Mouse (Mus musculus): ENCODE results near the gene Ntf5. TPM values are rescaled to one million over a fixed set of nuclear protein-coding genes. Genes with fewer than 3 reads are reported as not detected.
"Not testable (repeated sequence)": the region's sequence is repeated elsewhere in the genome, so short reads cannot be mapped to it uniquely, and the experiment has no call there.

The Ntf5 gene
- polyA plus RNA-seq, 1 experiment from 2014 or later = 1.8 TPM

GRCm38 (mm10) chr7:45457204-45458060 lies 43.9 kb downstream of the Ntf5 start:
- peak overlapping the region; percentile 75 for H3K4me3 ChIP-seq
- H3K36me3 ChIP-seq = peaks cover 72% of the 10 kb centered on the region
- ATAC-seq (ENCODE audit: insufficient number of reproducible peaks, low FRiP score) = peak; percentile 14; the same call in 1 of the 2 replicates
- peak overlapping the region; percentile 93 for H3K4me2 ChIP-seq
- H3K9me3 ChIP-seq (replicated peaks) = no peaks in the 10 kb centered on the region
- H3K4me1 ChIP-seq (replicated peaks) = peaks cover 47% of the 10 kb centered on the region
- peak overlapping the region; percentile 89 for H3K9ac ChIP-seq
- 55% methylated on average over 10 of the region's 10 CpGs for WGBS
- peak overlapping the region; percentile 67 for H3K27ac ChIP-seq (ENCODE audit: poor library complexity, severe bottlenecking)
- H3K27me3 ChIP-seq (replicated peaks) = no peaks in the 10 kb centered on the region

GRCm38 (mm10) chr7:45458748-45459563 lies 45.5 kb downstream of the Ntf5 start:
- peak overlapping the region; percentile 75 for H3K4me3 ChIP-seq
- H3K9me3 ChIP-seq (replicated peaks) = no peaks in the 10 kb centered on the region
- peak overlapping the region; percentile 93 for H3K4me2 ChIP-seq
- H3K27me3 ChIP-seq (replicated peaks) = no peaks in the 10 kb centered on the region
- H3K4me1 ChIP-seq (replicated peaks) = peaks cover 47% of the 10 kb centered on the region
- WGBS = under 1% methylated on average over 42 of the region's 43 CpGs
- H3K9ac ChIP-seq = peak overlapping the region; percentile 89
- H3K36me3 ChIP-seq = peaks cover 73% of the 10 kb centered on the region
- ATAC-seq (ENCODE audit: insufficient number of reproducible peaks, low FRiP score) = peak; percentile 63
- H3K27ac ChIP-seq (ENCODE audit: poor library complexity, severe bottlenecking) = peak overlapping the region; percentile 90

- H3K4me2 ChIP-seq = peak within 1 kb of the TSS; percentile 93
- H3K27me3 ChIP-seq (replicated peaks); H3K9me3 ChIP-seq (replicated peaks): not testable (repeated sequence)
- peak within 1 kb of the TSS; percentile 75 for H3K4me3 ChIP-seq
- H3K27ac ChIP-seq (ENCODE audit: poor library complexity, severe bottlenecking) = peak within 1 kb of the TSS; percentile 90
- ATAC-seq (ENCODE audit: insufficient number of reproducible peaks, low FRiP score) = peak; percentile 94
- peaks cover 47% of the 10 kb centered on the region for H3K4me1 ChIP-seq (replicated peaks)
- H3K36me3 ChIP-seq = peaks cover 73% of the 10 kb centered on the region
- peak within 1 kb of the TSS; percentile 89 for H3K9ac ChIP-seq
- under 1% methylated on average over 31 of the region's 37 CpGs for WGBS
Measured at GRCm38 (mm10) chr7:45459564-45460140, 46.2 kb downstream of the Ntf5 start, which contains the start of gene Ftl1. TSS of gene Ftl1 (minus strand) at chr7:45459884.

GRCm38 (mm10) chr7:45460377-45460776 lies 46.9 kb downstream of the Ntf5 start:
- Histone ChIP-seq H3K4me1 (replicated peaks) (peaks cover 51% of the 10 kb centered on the region), H3K36me3 (peaks cover 73% of the 10 kb centered on the region), H3K27ac (ENCODE audit: poor library complexity, severe bottlenecking) (peak overlapping the region; percentile 86), H3K4me2 (peak overlapping the region; percentile 72), H3K9ac (peak overlapping the region; percentile 64), H3K9me3 (replicated peaks) (no peaks in the 10 kb centered on the region), H3K27me3 (replicated peaks) (no peaks in the 10 kb centered on the region), H3K4me3 (peak overlapping the region; percentile 75)
- 71% methylated on average over 7 of the region's 7 CpGs for WGBS
- ATAC-seq (ENCODE audit: insufficient number of reproducible peaks, low FRiP score) = no peak

- Histone ChIP-seq H3K27me3 (replicated peaks) (no peaks in the 10 kb centered on the region), H3K4me3 (peak overlapping the region; percentile 75), H3K36me3 (peaks cover 68% of the 10 kb centered on the region), H3K4me2 (peak overlapping the region; percentile 72), H3K9ac (peak overlapping the region; percentile 64), H3K9me3 (replicated peaks) (no peaks in the 10 kb centered on the region), H3K4me1 (replicated peaks) (peaks cover 56% of the 10 kb centered on the region), H3K27ac (ENCODE audit: poor library complexity, severe bottlenecking) (peak overlapping the region; percentile 86)
- peak; percentile 75 for ATAC-seq (ENCODE audit: insufficient number of reproducible peaks, low FRiP score)
- 8% methylated on average over 13 of the region's 13 CpGs for WGBS
Measured at GRCm38 (mm10) chr7:45460860-45461314, 47.4 kb downstream of the Ntf5 start.

- Histone ChIP-seq H3K36me3 (peaks cover 64% of the 10 kb centered on the region), H3K27ac (ENCODE audit: poor library complexity, severe bottlenecking) (peak overlapping the region; percentile 86), H3K4me1 (replicated peaks) (peaks cover 56% of the 10 kb centered on the region), H3K4me3 (peak overlapping the region; percentile 75), H3K4me2 (peak overlapping the region; percentile 72), H3K9ac (peak overlapping the region; percentile 64; the same call in 1 of the 2 replicates), H3K9me3 (replicated peaks) (no peaks in the 10 kb centered on the region), H3K27me3 (replicated peaks) (no peaks in the 10 kb centered on the region)
- ATAC-seq (ENCODE audit: insufficient number of reproducible peaks, low FRiP score) = peak; percentile 5; the same call in 1 of the 2 replicates
- 58% methylated on average over 5 of the region's 5 CpGs for WGBS
Measured at GRCm38 (mm10) chr7:45461326-45461725, 47.8 kb downstream of the Ntf5 start.

GRCm38 (mm10) chr7:45461781-45462180 lies 48.3 kb downstream of the Ntf5 start:
- Histone ChIP-seq H3K9me3 (replicated peaks) (no peaks in the 10 kb centered on the region), H3K27me3 (replicated peaks) (no peaks in the 10 kb centered on the region), H3K4me2 (0 out of 2 replicates have a peak overlapping the region, but pooled peaks have one; percentile 72), H3K4me1 (replicated peaks) (peaks cover 52% of the 10 kb centered on the region), H3K4me3 (no peak overlapping the region), H3K27ac (ENCODE audit: poor library complexity, severe bottlenecking) (peak overlapping the region; percentile 86), H3K9ac (no peak overlapping the region), H3K36me3 (peaks cover 60% of the 10 kb centered on the region)
- 88% methylated on average over 4 of the region's 4 CpGs for WGBS
- ATAC-seq (ENCODE audit: insufficient number of reproducible peaks, low FRiP score) = no peak

GRCm38 (mm10) chr7:45462325-45462724 lies 48.8 kb downstream of the Ntf5 start:
- Histone ChIP-seq H3K27me3 (replicated peaks) (no peaks in the 10 kb centered on the region), H3K9ac (no peak overlapping the region), H3K4me1 (replicated peaks) (peaks cover 50% of the 10 kb centered on the region), H3K27ac (ENCODE audit: poor library complexity, severe bottlenecking) (no peak overlapping the region), H3K4me2 (no peak overlapping the region), H3K4me3 (no peak overlapping the region), H3K9me3 (replicated peaks) (no peaks in the 10 kb centered on the region), H3K36me3 (peaks cover 55% of the 10 kb centered on the region)
- ATAC-seq (ENCODE audit: insufficient number of reproducible peaks, low FRiP score) = no peak
- WGBS = 88% methylated on average over 4 of the region's 4 CpGs

- H3K9ac ChIP-seq; H3K4me3 ChIP-seq; H3K27ac ChIP-seq (ENCODE audit: poor library complexity, severe bottlenecking); H3K4me2 ChIP-seq; H3K9me3 ChIP-seq (replicated peaks); H3K27me3 ChIP-seq (replicated peaks); ATAC-seq (ENCODE audit: insufficient number of reproducible peaks, low FRiP score): not testable (repeated sequence)
- H3K36me3 ChIP-seq = peaks cover 50% of the 10 kb centered on the region
- 79% methylated on average over 4 of the region's 4 CpGs for WGBS
- H3K4me1 ChIP-seq (replicated peaks) = peaks cover 46% of the 10 kb centered on the region
Measured at GRCm38 (mm10) chr7:45462868-45463267, 49.4 kb downstream of the Ntf5 start.

- WGBS = 94% methylated on average over 7 of the region's 7 CpGs
- Histone ChIP-seq H3K27ac (ENCODE audit: poor library complexity, severe bottlenecking) (no peak overlapping the region), H3K4me1 (replicated peaks) (peaks cover 40% of the 10 kb centered on the region), H3K4me3 (no peak overlapping the region), H3K27me3 (replicated peaks) (no peaks in the 10 kb centered on the region), H3K9ac (no peak overlapping the region), H3K36me3 (peaks cover 41% of the 10 kb centered on the region), H3K9me3 (replicated peaks) (no peaks in the 10 kb centered on the region), H3K4me2 (no peak overlapping the region)
- ATAC-seq (ENCODE audit: insufficient number of reproducible peaks, low FRiP score) = no peak
Measured at GRCm38 (mm10) chr7:45463987-45464778, 50.7 kb downstream of the Ntf5 start.

Data from heart, embryonic 12.5 days (tissue).